ENCODE assay signal across 19 mouse cellular contexts in genomic region chr11:54618841-54619240, GRCm38 (mm10).
"Had no signal": no experiment of that assay in that cellular context is flagged by ENCODE, and none has a peak within 500 bp of the region (broad histone marks: within the 10 kb centered on the region; RNA-seq: fewer than 3 reads in every experiment).

No protein-coding gene starts in this region.

- ATAC-seq: intestine, postnatal 0 days had no signal

- H3K4me1 ChIP-seq: kidney, embryonic 15.5 days; limb, embryonic 12.5 days; limb, embryonic 15.5 days; liver, embryonic 13.5 days; neural tube, embryonic 12.5 days; neural tube, embryonic 15.5 days had no signal

- DNase-seq: kidney, adult 8-10 months; kidney, postnatal 10 days; kidney, postnatal 36 days; layer of hippocampus, postnatal 36 days; liver, embryonic 13.5 days; lung, adult 2 months; midbrain, embryonic 14.5 days; right cerebral cortex, adult 18-20 months; right cerebral cortex, postnatal 14 days; right cerebral cortex, postnatal 4 days; thymus, postnatal 25 days had no signal

- H3K27ac ChIP-seq: kidney, embryonic 15.5 days; left cerebral cortex, adult 2 months; limb, embryonic 12.5 days; limb, embryonic 15.5 days; liver, embryonic 13.5 days; neural tube, embryonic 12.5 days; neural tube, embryonic 15.5 days; stomach, postnatal 0 days had no signal

- H3K4me3 ChIP-seq: kidney, embryonic 15.5 days; left cerebral cortex, adult 2 months; limb, embryonic 12.5 days; limb, embryonic 15.5 days; liver, embryonic 13.5 days; neural tube, embryonic 12.5 days; neural tube, embryonic 15.5 days had no signal
